Comparison of ENCODE assay signal across 10 mouse cellular contexts in genomic region chr17:70430452-70430787, GRCm38 (mm10).
DNase-seq lines count a peak whose midpoint lies in the region; ATAC-seq lines count a peak whose summit lies in the region.
"Had no signal": no experiment of that assay in that cellular context is flagged by ENCODE, and none has a peak within 500 bp of the region (broad histone marks: within the 10 kb centered on the region; RNA-seq: fewer than 3 reads in every experiment).

No protein-coding gene starts in this region.

- H3K27me3 ChIP-seq in forebrain, embryonic 14.5 days (replicated peaks; ENCODE audit: control insufficient read depth, insufficient read depth, low read length), result no peaks in the 10 kb centered on the region
- no peaks in the 10 kb centered on the region for H3K27me3 ChIP-seq in forebrain, embryonic 13.5 days
- H3K27me3 ChIP-seq in embryonic facial prominence, embryonic 10.5 days (replicated peaks; ENCODE audit: low read depth, poor library complexity, severe bottlenecking), result no peaks in the 10 kb centered on the region; the same call in 1 of the 2 replicates
- H3K27me3 ChIP-seq in midbrain, embryonic 13.5 days, result no peaks in the 10 kb centered on the region
- H3K27me3 ChIP-seq: neural tube, embryonic 12.5 days had no signal

- no peak overlapping the region for H3K27ac ChIP-seq in forebrain, embryonic 14.5 days (ENCODE audit: low read depth, low read length)
- H3K27ac ChIP-seq in forebrain, embryonic 13.5 days, result no peak overlapping the region
- H3K27ac ChIP-seq in embryonic facial prominence, embryonic 10.5 days (replicated peaks), result no peak overlapping the region
- H3K27ac ChIP-seq in midbrain, embryonic 13.5 days, result no peak overlapping the region
- H3K27ac ChIP-seq: neural tube, embryonic 12.5 days had no signal

- 14% methylated on average over 5 of the region's 5 CpGs for WGBS in forebrain, embryonic 14.5 days
- 17% methylated on average over 5 of the region's 5 CpGs for WGBS in forebrain, embryonic 13.5 days
- WGBS in embryonic facial prominence, embryonic 10.5 days, result 21% methylated on average over 5 of the region's 5 CpGs
- 16% methylated on average over 5 of the region's 5 CpGs for WGBS in midbrain, embryonic 13.5 days

- H3K9ac ChIP-seq in forebrain, embryonic 14.5 days (ENCODE audit: low read length), result no peak overlapping the region
- H3K9ac ChIP-seq in forebrain, embryonic 13.5 days, result no peak overlapping the region
- H3K9ac ChIP-seq in midbrain, embryonic 13.5 days (replicated peaks), result no peak overlapping the region
- H3K9ac ChIP-seq: neural tube, embryonic 12.5 days had no signal

- no peaks in the 10 kb centered on the region for H3K36me3 ChIP-seq in forebrain, embryonic 14.5 days (ENCODE audit: control insufficient read depth, insufficient read depth, low read length)
- H3K36me3 ChIP-seq in forebrain, embryonic 13.5 days (ENCODE audit: poor library complexity, severe bottlenecking), result no peaks in the 10 kb centered on the region
- no peaks in the 10 kb centered on the region for H3K36me3 ChIP-seq in embryonic facial prominence, embryonic 10.5 days (replicated peaks)
- no peaks in the 10 kb centered on the region for H3K36me3 ChIP-seq in midbrain, embryonic 13.5 days
- H3K36me3 ChIP-seq: G1E; neural tube, embryonic 12.5 days had no signal

- ATAC-seq in forebrain, embryonic 14.5 days, result peak; percentile 37; the same call in 1 of the 2 replicates
- no peak for ATAC-seq in forebrain, embryonic 13.5 days
- no peak for ATAC-seq in midbrain, embryonic 13.5 days

- peak overlapping the region; percentile 26; the same call in 1 of the 2 replicates for H3K4me2 ChIP-seq in forebrain, embryonic 14.5 days (ENCODE audit: low read length)
- H3K4me2 ChIP-seq in forebrain, embryonic 13.5 days, result no peak overlapping the region
- peak overlapping the region; percentile 36 for H3K4me2 ChIP-seq in midbrain, embryonic 13.5 days (replicated peaks)

- peak; percentile 85 for DNase-seq in forebrain, embryonic 14.5 days (ENCODE audit: low spot score)
- peak; percentile 66 for DNase-seq in 416B (ENCODE audit: low read depth)
- DNase-seq in adrenal gland, postnatal 25 days, result peak; percentile 30
- DNase-seq in embryonic facial prominence, embryonic 10.5 days (ENCODE audit: low spot score), result peak; percentile 50
- DNase-seq in kidney, postnatal 4 days, result peak; percentile 66
- peak; percentile 69 for DNase-seq in thymus, postnatal 14 days

- no peak overlapping the region for H3K4me3 ChIP-seq in forebrain, embryonic 14.5 days (ENCODE audit: low read depth, low read length)
- H3K4me3 ChIP-seq in forebrain, embryonic 13.5 days, result no peak overlapping the region
- H3K4me3 ChIP-seq in embryonic facial prominence, embryonic 10.5 days, result no peak overlapping the region
- no peak overlapping the region for H3K4me3 ChIP-seq in midbrain, embryonic 13.5 days (replicated peaks)
- H3K4me3 ChIP-seq: neural tube, embryonic 12.5 days had no signal

- no peaks in the 10 kb centered on the region for H3K9me3 ChIP-seq in forebrain, embryonic 14.5 days (replicated peaks; ENCODE audit: control insufficient read depth, low read length)
- no peaks in the 10 kb centered on the region for H3K9me3 ChIP-seq in forebrain, embryonic 13.5 days (replicated peaks)
- H3K9me3 ChIP-seq in embryonic facial prominence, embryonic 10.5 days, result no peaks in the 10 kb centered on the region
- no peaks in the 10 kb centered on the region for H3K9me3 ChIP-seq in midbrain, embryonic 13.5 days
- H3K9me3 ChIP-seq: neural tube, embryonic 12.5 days had no signal

- no peaks in the 10 kb centered on the region for H3K4me1 ChIP-seq in forebrain, embryonic 14.5 days (ENCODE audit: control insufficient read depth, insufficient read depth, low read length)
- 0 out of 2 replicates have a peak, but pooled peaks cover 5% of the 10 kb centered on the region for H3K4me1 ChIP-seq in forebrain, embryonic 13.5 days
- no peaks in the 10 kb centered on the region for H3K4me1 ChIP-seq in embryonic facial prominence, embryonic 10.5 days
- no peaks in the 10 kb centered on the region for H3K4me1 ChIP-seq in midbrain, embryonic 13.5 days (replicated peaks)
- H3K4me1 ChIP-seq: neural tube, embryonic 12.5 days had no signal

Comparison
In these comparisons a context has a peak if more than half of its experiments do, and no peak if none do; other contexts are left out.
1. DNase-seq: peak in every context shown above with its lines; median percentile 85 in forebrain, embryonic 14.5 days; 69 in thymus, postnatal 14 days; 66 in 416B; 66 in kidney, postnatal 4 days; 50 in embryonic facial prominence, embryonic 10.5 days; 30 in adrenal gland, postnatal 25 days.